Mouse (Mus musculus) limb, embryonic 10.5 days (tissue): ENCODE measurements around the gene Arid5b. TPM values are rescaled to one million over a fixed set of nuclear protein-coding genes. Genes with fewer than 3 reads are reported as not detected.

Source experiments
- DNase-seq: peaks from one replicate; pipeline ENCODE4 v3.0.0-alpha.2; 2017; ENCODE audit warnings: low spot score
- H3K27ac ChIP-seq: fragments of 300-500 bp; sonication (generic); 2 replicates; pipeline ENCODE4 v1.5.1; 2016; ENCODE audit warnings: mild to moderate bottlenecking
- H3K27me3 ChIP-seq: fragments of 300-500 bp; sonication (generic); 2 replicates; pipeline ENCODE4 v1.6.1; 2016; ENCODE audit warnings: low read depth, mild to moderate bottlenecking; ENCODE audit not compliant: poor library complexity, severe bottlenecking
- H3K36me3 ChIP-seq: fragments of 300-500 bp; sonication (generic); 2 replicates; pipeline ENCODE4 v1.6.1; 2016; ENCODE audit warnings: mild to moderate bottlenecking, moderate library complexity
- H3K4me1 ChIP-seq: fragments of 300-500 bp; sonication (generic); 2 replicates; pipeline ENCODE4 v1.6.1; 2016
- H3K4me3 ChIP-seq: fragments of 300-500 bp; sonication (generic); 2 replicates; pipeline ENCODE4 v1.5.1; 2016; ENCODE audit warnings: mild to moderate bottlenecking, moderate library complexity
- H3K9me3 ChIP-seq: fragments of 300-500 bp; sonication (generic); replicated peaks from 2 replicates; pipeline ENCODE4 v1.6.1; 2016; ENCODE audit warnings: mild to moderate bottlenecking
- WGBS: fragments of 180-500 bp; shearing (Covaris S2); methylation state at CpG from one replicate; pipeline ENCODE4 v1.1.7; 2016; 5-methylcytosine and 5-hydroxymethylcytosine counted together
- polyA plus RNA-seq: library from polyadenylated mRNA; unstranded; fragments of >200 nt; fragmentation: Nextera tagmentation; extraction: Ambion mirVana; gene quantifications from 2 replicates; pipeline ENCODE4 v1.2.1, GENCODE M21; 2016

Arid5b gene
- polyA plus RNA-seq, 1 experiment from 2014 or later: 32.9 TPM

DNA sequence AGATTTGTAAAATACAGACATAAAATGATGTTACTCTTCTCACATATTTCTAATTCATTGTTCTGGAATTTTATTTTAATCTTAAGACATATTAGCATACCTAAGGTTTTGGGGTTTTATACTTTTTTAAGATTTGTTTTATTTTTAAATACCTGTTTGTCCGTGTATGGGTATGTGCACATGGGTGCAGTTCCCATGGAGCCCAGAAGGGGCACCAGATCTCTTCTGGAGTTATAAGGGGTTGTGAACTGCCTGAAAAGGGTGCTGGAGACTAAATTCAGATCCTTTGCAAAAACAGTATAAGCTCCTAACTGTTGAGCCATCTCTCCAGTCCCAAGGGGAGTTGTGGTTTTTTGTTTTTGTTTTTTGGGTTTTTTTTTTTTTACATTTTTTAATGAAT is 220.2 kb downstream of the Arid5b start:
- Histone ChIP-seq H3K4me1 (peaks cover 6% of the 10 kb centered on the region), H3K36me3 (no peaks in the 10 kb centered on the region), H3K27me3 (no peaks in the 10 kb centered on the region), H3K9me3 (no peaks in the 10 kb centered on the region), H3K4me3 (no peak overlapping the region), H3K27ac (no peak overlapping the region)
- DNase-seq: no peak
- WGBS: 91% methylated on average over 1 of the region's 1 CpGs

DNA sequence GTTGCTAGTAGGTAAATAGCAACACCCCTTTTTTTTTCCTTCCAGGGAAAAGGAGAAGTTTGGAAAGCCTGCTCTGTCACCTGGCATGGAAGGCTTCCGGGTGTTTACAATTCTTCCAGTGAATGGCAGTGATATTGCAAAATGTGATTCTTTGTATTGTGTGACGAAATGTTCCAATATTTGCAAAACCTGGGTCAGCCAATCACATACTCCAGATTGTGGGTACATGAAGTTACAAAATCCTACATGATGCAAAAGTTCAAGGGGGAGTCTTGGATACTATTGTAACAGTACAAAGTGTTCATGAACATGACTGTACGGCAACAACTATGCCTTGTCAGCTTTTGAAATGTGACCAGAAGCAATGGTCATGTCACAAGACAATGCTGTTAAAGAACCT is 220.7 kb downstream of the Arid5b start:
- Histone ChIP-seq H3K4me1 (peaks cover 6% of the 10 kb centered on the region), H3K4me3 (no peak overlapping the region), H3K36me3 (no peaks in the 10 kb centered on the region), H3K9me3 (no peaks in the 10 kb centered on the region), H3K27me3 (no peaks in the 10 kb centered on the region), H3K27ac (no peak overlapping the region)
- WGBS: 95% methylated on average over 3 of the region's 3 CpGs
- no peak for DNase-seq

DNA sequence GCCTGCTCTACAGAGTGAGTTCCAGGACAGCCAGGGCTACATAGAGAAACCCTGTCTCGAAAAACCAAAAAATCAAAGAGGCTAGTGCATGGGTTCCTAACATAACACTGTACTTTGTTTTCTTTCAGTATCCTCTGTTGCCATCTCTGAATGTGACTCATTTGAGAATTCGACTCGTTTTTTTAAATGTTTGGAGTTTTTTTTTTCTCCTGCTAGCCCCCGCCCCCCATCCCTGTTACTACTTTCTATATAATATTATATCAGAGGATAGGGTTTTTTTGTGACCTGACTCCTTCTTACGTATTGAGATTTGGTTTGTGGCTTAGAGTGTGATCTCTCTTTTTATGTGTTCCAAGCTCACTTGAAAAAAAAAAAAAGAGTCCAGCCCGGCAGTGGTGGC is 223.8 kb downstream of the Arid5b start:
- H3K9me3 ChIP-seq: no peaks in the 10 kb centered on the region
- 92% methylated on average over 6 of the region's 6 CpGs for WGBS
- DNase-seq: no peak
- no peak overlapping the region for H3K27ac ChIP-seq
- H3K27me3 ChIP-seq: no peaks in the 10 kb centered on the region
- no peaks in the 10 kb centered on the region for H3K36me3 ChIP-seq
- no peaks in the 10 kb centered on the region for H3K4me1 ChIP-seq
- H3K4me3 ChIP-seq: no peak overlapping the region

DNA sequence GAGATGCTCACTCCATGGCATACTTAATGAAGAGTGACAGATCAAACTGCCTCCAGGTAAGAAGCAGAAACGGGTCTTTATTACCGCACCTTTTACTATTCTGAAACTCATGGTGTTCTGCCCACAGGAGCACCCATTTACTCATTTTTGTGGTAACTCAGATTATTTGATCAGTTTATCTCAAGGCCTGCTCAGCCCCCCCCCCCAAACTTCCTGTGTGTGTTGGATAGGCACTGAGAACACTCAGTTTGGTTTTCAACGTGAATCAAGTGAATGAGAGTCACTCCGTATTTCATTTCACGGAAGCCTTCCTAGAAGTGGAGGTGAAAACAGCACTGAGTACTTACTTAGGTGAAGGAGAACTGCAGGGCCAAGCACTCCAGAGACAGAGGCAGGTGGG is 224.4 kb downstream of the Arid5b start:
- H3K9me3 ChIP-seq: no peaks in the 10 kb centered on the region
- H3K27ac ChIP-seq: no peak overlapping the region
- 88% methylated on average over 5 of the region's 5 CpGs for WGBS
- DNase-seq: no peak
- no peaks in the 10 kb centered on the region for H3K4me1 ChIP-seq
- H3K4me3 ChIP-seq: no peak overlapping the region
- H3K36me3 ChIP-seq: no peaks in the 10 kb centered on the region
- no peaks in the 10 kb centered on the region for H3K27me3 ChIP-seq

DNA sequence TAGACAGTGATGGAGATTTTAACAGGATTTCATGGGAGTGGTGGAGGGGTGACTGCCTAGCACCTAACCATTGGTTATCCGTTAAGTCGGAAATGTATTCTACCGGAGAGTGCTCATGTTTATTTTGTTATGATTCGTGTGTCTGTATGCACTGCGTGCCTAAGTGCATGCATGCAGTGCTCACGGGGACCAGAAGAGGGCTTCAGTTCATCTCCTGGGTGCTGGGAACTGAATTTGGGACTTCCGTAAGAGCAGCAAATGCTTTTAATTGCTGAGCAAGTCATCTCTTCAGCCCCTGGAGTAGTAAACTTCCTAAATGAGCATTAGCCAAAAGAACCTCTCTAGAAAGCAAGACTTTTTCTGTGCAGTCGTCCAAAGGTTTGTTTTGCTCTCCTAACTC is 226.2 kb downstream of the Arid5b start:
- 90% methylated on average over 8 of the region's 8 CpGs for WGBS
- Histone ChIP-seq H3K27me3 (no peaks in the 10 kb centered on the region), H3K27ac (no peak overlapping the region), H3K9me3 (no peaks in the 10 kb centered on the region), H3K4me3 (no peak overlapping the region), H3K4me1 (no peaks in the 10 kb centered on the region), H3K36me3 (no peaks in the 10 kb centered on the region)
- DNase-seq: no peak

DNA sequence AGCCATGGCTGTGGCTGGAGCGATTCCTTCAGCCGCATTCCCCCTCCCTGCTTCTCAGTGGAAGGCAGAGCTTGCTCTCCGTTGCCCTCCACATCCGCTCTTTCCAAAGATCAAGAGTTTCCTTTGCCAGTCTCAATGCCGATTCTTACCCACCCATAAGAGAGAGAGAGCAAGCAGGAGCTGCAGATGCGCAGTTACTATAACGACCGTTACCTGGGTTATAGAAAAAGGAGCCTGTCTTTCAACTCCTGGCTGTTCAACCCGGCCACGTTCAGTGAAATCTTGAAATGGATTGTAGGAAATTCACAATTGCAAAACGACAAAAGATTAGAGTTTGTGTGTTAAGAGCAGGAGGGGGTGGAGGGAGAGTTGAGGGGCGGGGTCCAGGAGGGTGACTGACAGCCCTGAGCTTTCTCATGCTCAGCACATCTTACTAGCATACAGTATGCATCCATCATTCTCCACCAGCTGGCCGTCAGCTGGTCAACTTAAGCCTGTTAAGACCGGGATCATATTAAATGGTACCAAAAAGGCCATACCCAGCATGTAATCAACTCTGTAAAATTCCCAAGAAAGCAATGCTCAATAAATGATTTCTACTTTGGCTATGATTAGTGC is 227.1 kb downstream of the Arid5b start:
- H3K27me3 ChIP-seq: no peaks in the 10 kb centered on the region
- no peak overlapping the region for H3K27ac ChIP-seq
- no peaks in the 10 kb centered on the region for H3K36me3 ChIP-seq
- H3K4me3 ChIP-seq: no peak overlapping the region
- H3K4me1 ChIP-seq: no peaks in the 10 kb centered on the region
- WGBS: 92% methylated on average over 14 of the region's 14 CpGs
- no peak for DNase-seq
- H3K9me3 ChIP-seq: no peaks in the 10 kb centered on the region

DNA sequence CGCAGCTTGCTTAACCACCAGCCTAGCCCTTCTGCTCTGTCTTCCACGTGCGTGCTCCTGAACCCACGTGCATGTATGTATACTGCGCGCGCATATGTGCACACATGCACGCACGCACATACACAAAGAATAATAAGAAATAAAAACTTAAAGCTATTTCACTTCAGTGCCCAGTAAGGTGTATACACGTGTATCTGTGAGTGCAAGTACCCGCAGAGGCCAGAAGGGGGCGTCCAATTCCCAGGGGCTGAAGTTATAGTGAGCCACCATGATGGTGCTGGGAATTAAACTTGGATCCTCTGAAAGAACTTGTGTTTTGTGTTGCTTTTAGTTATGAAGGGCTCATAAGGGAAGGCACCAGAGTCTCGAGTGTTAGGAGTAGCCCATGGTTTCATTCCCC is 227.7 kb downstream of the Arid5b start:
- DNase-seq: no peak
- H3K36me3 ChIP-seq: no peaks in the 10 kb centered on the region
- H3K4me3 ChIP-seq: no peak overlapping the region
- H3K9me3 ChIP-seq: no peaks in the 10 kb centered on the region
- no peaks in the 10 kb centered on the region for H3K4me1 ChIP-seq
- H3K27me3 ChIP-seq: no peaks in the 10 kb centered on the region
- H3K27ac ChIP-seq: no peak overlapping the region
- 87% methylated on average over 13 of the region's 13 CpGs for WGBS

DNA sequence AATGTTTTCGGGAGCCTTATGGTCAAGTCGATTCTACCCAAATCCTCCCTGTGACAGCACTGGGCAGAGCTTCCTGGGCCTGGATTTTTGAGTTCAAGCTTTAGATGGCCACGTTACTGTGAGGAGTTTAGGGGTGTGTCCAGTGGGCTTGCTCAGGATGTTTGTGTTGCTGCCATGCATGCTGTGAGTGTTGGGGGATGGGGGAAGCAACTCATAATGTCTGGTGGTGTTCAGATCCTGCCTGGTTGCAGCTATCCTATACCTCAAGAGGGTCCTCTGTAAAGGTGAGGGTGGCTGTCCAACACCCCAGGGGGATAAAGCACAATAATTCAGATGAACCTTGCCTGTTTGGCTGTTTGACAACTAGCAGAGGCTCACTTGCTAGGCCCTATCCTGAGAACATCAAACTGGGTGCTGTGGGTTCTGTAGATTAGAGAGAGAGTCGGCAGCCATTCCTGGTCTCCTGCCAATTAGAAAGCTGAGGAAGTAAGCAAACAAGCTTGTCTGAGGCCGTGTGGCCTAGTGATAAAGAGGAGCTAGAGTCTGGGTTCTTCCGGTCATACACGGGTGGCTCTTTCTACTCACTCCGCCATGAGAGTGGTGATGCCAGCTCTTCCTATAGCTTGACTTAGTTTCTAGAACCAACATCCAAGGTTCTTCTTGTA is 229.8 kb downstream of the Arid5b start:
- no peaks in the 10 kb centered on the region for H3K9me3 ChIP-seq
- 86% methylated on average over 8 of the region's 8 CpGs for WGBS
- H3K27ac ChIP-seq: no peak overlapping the region
- H3K36me3 ChIP-seq: peaks cover 6% of the 10 kb centered on the region; the same call in 1 of the 2 replicates
- H3K27me3 ChIP-seq: no peaks in the 10 kb centered on the region
- DNase-seq: no peak
- no peak overlapping the region for H3K4me3 ChIP-seq
- no peaks in the 10 kb centered on the region for H3K4me1 ChIP-seq

DNA sequence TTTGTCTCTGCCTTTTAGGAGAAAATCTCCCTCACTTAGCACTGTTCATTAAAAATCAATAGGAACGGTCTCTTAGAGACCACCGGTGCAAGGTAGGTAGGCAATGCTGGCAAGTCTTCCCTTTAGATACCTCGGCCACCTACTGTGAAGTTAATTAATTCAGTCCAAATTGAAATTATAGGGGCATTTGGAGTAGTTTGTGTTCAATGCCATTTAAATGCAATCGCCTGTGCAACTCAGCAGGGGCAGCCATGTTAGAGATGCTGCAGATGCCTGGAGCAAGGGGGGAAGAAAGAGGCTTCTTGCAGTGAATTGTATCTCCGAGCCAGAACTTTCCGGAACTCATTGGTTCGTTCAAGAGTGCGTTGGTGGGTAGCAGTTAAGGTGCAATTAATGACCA is 233.7 kb downstream of the Arid5b start:
- DNase-seq: no peak
- WGBS: 93% methylated on average over 8 of the region's 8 CpGs
- H3K4me3 ChIP-seq: no peak overlapping the region
- H3K27me3 ChIP-seq: no peaks in the 10 kb centered on the region
- H3K4me1 ChIP-seq: no peaks in the 10 kb centered on the region
- H3K36me3 ChIP-seq: peaks cover 13% of the 10 kb centered on the region
- no peak overlapping the region for H3K27ac ChIP-seq
- H3K9me3 ChIP-seq: no peaks in the 10 kb centered on the region

DNA sequence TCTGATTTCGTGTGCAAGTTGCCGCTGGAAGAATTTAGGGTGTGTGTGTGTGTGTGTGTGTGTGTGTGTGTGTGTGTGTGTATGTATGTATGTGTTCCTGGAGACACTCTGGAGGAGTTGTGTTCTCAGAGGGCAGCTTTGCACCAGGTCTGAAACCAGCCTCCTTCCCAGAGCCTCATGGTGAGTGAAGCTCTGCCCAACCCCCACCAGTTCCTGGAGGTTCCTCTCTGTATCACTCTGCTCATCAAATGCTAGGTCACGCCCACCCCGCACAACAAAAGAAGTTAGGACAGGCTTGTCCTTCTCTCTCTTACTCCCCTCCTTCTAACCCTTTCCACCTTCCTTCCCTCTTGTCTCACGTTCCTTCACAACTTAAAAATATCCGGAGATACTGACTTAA is 234.6 kb downstream of the Arid5b start:
- no peak for DNase-seq
- Histone ChIP-seq H3K27ac (no peak overlapping the region), H3K27me3 (no peaks in the 10 kb centered on the region), H3K9me3 (no peaks in the 10 kb centered on the region), H3K4me1 (no peaks in the 10 kb centered on the region), H3K4me3 (no peak overlapping the region), H3K36me3 (peaks cover 13% of the 10 kb centered on the region)
- WGBS: 39% methylated on average over 6 of the region's 6 CpGs
